Mouse (Mus musculus) brain, embryonic 18.5 days (tissue): ENCODE measurements around the gene Olfr945.

Source experiments
- DNase-seq: peaks from one replicate; pipeline ENCODE4 v3.0.0-alpha.2; 2012; ENCODE audit warnings: low read depth, low spot score

The Olfr945 gene

DNA sequence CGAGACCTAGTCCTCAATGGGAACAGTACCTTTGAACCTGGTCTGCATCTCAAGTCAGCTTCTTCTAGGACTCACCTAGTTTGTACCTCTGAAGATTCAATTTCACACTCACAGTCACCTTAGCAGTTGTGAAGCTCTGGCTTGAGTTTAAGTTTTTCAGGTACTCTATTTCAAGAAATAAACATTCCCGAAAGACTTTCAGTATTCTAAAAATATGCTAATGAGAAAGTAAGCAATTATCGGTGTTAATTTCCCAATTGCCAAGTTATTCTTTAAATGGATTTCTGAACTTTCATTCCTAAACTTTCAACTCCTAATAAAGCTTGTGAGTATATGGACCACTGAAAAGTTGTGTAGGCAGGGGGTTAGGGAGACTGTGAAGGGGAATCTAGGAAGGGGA is at the start of gene Olfr945:
Gene Olfr945 (minus strand): TSS at position 101 of the 400 bp plus-strand sequence.
- no peak for DNase-seq

DNA sequence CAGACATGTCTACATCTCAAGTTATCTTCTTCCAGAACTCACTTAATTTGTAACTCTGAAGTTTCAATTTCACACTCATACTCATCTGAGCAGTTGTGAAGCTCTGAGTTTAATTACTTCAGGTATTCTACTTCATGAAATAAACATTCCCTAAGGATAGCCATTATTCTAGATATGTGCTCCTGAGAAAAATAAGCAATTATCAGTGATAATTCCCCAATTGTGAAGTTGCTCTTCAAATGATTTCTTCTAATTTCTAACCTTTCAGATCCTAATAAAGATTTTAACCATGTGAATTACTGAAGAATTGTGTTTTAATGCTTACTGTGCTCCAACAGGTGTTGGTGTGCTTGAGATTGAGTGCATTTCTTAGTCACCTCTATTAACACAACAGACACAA is 49.3 kb upstream of the Olfr945 start, which contains the start of gene Olfr948:
Gene Olfr948 (minus strand): TSS at position 101 of the 400 bp plus-strand sequence.
- no peak for DNase-seq

DNA sequence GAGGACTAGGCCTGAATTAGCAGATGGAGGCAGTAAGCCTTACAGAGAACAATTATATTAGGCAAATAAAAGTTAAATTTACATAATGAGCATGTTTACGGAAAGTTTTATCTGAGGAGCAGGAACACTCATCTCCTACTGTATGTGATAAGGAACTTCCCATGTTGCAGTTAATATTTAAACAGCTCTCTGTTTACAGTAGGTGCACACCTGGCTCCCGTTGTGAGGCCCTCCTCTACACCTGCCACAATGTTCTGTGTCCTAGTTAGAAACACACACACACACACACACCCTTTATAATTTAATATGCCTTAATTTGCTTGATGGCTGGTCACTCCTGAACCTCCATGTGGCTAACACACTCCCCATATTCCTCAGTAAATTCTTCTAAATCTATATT is 10.5 kb upstream of the Olfr945 start:
- no peak for DNase-seq

DNA sequence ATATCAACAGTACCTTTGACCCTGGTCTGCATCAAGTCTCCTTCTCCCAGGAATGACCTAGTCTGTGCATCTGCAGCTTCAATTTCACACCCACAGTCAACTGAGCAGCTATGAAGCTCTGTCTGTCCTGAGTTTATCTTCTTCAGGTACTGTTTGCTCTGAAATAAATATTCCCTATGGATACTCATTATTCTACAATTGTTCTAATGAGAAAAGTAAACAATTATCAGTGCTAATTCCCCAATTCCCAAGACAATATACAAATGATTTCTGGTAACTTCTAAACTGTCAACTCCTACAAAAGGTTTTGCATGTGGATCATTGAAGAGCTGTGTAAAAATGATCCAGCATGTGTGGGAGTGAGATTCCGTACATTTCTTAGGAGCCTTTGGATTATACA is 26.7 kb downstream of the Olfr945 start, which contains the start of gene Olfr1537:
Gene Olfr1537 (minus strand): TSS at position 101 of the 400 bp plus-strand sequence.
- no peak for DNase-seq
